Mouse (Mus musculus) lung, postnatal 0 days (tissue): ENCODE data around the gene Gabbr2.

Experiments used
- CTCF ChIP-seq: IDR thresholded peaks from 2 replicates; pipeline ENCODE4 v1.5.1; 2016; ENCODE audit warnings: antibody characterized with exemption, mild to moderate bottlenecking
- EP300 ChIP-seq: IDR thresholded peaks from 2 replicates; pipeline ENCODE4 v1.6.1; 2016; ENCODE audit warnings: antibody characterized with exemption, mild to moderate bottlenecking, control low read depth

DNA sequence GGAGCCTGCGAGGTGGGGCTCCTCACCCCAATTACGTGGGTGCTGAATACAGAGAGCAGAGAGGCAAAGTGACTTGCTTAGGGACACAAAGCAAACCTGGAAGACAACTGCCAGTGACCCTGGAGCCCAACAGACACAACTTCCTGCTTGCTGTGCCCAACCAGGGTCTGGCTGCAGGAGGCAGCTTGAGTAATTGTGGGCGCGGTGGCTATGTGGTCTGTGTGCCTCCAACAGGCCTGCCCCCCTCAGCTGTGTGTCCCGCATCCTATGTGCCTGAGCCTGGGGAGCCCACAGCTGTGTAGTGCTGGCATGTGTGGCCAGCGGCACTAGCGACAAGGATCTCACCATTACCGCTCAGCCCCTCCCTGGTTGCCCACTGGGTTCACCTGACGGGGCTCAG lies 377.0 kb downstream of the Gabbr2 start:
- TF ChIP-seq CTCF (no peak), EP300 (no peak)
